Mouse (Mus musculus) spleen, postnatal 4 days (tissue): ENCODE data around the gene Phkb.

ENCODE experiments used
- DNase-seq, 2 experiments: peaks; one replicate each; pipeline ENCODE4 v3.0.0; 2022; ENCODE audit warnings: low spot score in 2 of 2

The Phkb gene

GRCm38 (mm10) chr8:85937343-85937742 is 96.6 kb downstream of the Phkb start:
- no peak for DNase-seq

GRCm38 (mm10) chr8:85944820-85945219 is 104.1 kb downstream of the Phkb start:
- DNase-seq, result no peak

- no peak for DNase-seq
Measured at GRCm38 (mm10) chr8:85958391-85958790, 117.6 kb downstream of the Phkb start.

- no peak for DNase-seq
Measured at GRCm38 (mm10) chr8:85959880-85960279, 119.1 kb downstream of the Phkb start.

- DNase-seq, result no peak
Measured at GRCm38 (mm10) chr8:85977588-85978077, 136.9 kb downstream of the Phkb start.

- no peak for DNase-seq
Measured at GRCm38 (mm10) chr8:85992911-85993310, 152.2 kb downstream of the Phkb start.

- DNase-seq, result no peak
Measured at GRCm38 (mm10) chr8:85993661-85994060, 152.9 kb downstream of the Phkb start.

- no peak for DNase-seq
Measured at GRCm38 (mm10) chr8:85995971-85996370, 155.2 kb downstream of the Phkb start.

GRCm38 (mm10) chr8:86006485-86006884 is 165.7 kb downstream of the Phkb start:
- DNase-seq, result no peak

GRCm38 (mm10) chr8:86016806-86017205 is 176.0 kb downstream of the Phkb start:
- DNase-seq, result no peak

- DNase-seq, result no peak
Measured at GRCm38 (mm10) chr8:86028646-86029312, 188.0 kb downstream of the Phkb start.

GRCm38 (mm10) chr8:86029451-86029850 is 188.7 kb downstream of the Phkb start:
- no peak for DNase-seq

- no peak for DNase-seq
Measured at GRCm38 (mm10) chr8:86034662-86035365, 194.1 kb downstream of the Phkb start.

- DNase-seq, result no peak
Measured at GRCm38 (mm10) chr8:86035371-86035770, 194.6 kb downstream of the Phkb start.

- no peak for DNase-seq
Measured at GRCm38 (mm10) chr8:86038462-86038861, 197.7 kb downstream of the Phkb start.

GRCm38 (mm10) chr8:86042049-86042448 is 201.3 kb downstream of the Phkb start:
- DNase-seq, result no peak

GRCm38 (mm10) chr8:86050882-86051281 is 210.1 kb downstream of the Phkb start:
- DNase-seq, result no peak

GRCm38 (mm10) chr8:86052003-86052402 is 211.2 kb downstream of the Phkb start:
- no peak for DNase-seq

- DNase-seq, result no peak
Measured at GRCm38 (mm10) chr8:86058618-86059017, 217.9 kb downstream of the Phkb start.

GRCm38 (mm10) chr8:86059130-86059529 is 218.4 kb downstream of the Phkb start:
- DNase-seq, result peak in 1 of 2 experiments; percentile 15

GRCm38 (mm10) chr8:86063411-86063810 is 222.7 kb downstream of the Phkb start:
- no peak for DNase-seq

- DNase-seq, result no peak
Measured at GRCm38 (mm10) chr8:86079433-86079832, 238.7 kb downstream of the Phkb start.

- no peak for DNase-seq
Measured at GRCm38 (mm10) chr8:86083346-86083745, 242.6 kb downstream of the Phkb start.
